ENCODE assay signal across 9 mouse cellular contexts in genomic region chr7:130267099-130267498, GRCm38 (mm10).
A peak's percentile ranks its signal among the peaks of the same experiment; 100 is the strongest.
DNase-seq lines count a peak whose midpoint lies in the region; ATAC-seq and TF ChIP-seq lines count a peak whose summit lies in the region.
"Had no signal": no experiment of that assay in that cellular context is flagged by ENCODE, and none has a peak within 500 bp of the region (broad histone marks: within the 10 kb centered on the region; RNA-seq: fewer than 3 reads in every experiment).

No protein-coding gene starts in this region.

- TF ChIP-seq CTCF in heart, adult 2 months (IDR thresholded peaks at IDR 0.05) = peak; percentile 59
- peak; percentile 81 for TF ChIP-seq CTCF in lung, postnatal 0 days (IDR thresholded peaks at IDR 0.05)
- peak; percentile 29; the same call in 1 of the 2 replicates for TF ChIP-seq CTCF in cortical plate, adult 2 months (IDR thresholded peaks at IDR 0.05; ENCODE audit: extremely low read depth, insufficient read depth, low read length)

- intact Hi-C loops in heart, adult 2 months (cut with DNase I) = no loop called here

- no peaks in the 10 kb centered on the region; the same call in 1 of the 2 replicates for H3K27me3 ChIP-seq in heart, adult 2 months (ENCODE audit: control insufficient read depth, insufficient read depth, low read length)
- H3K27me3 ChIP-seq in lung, postnatal 0 days (replicated peaks; ENCODE audit: insufficient read depth, low read length) = no peaks in the 10 kb centered on the region
- peaks cover 4% of the 10 kb centered on the region; the same call in 1 of the 2 replicates for H3K27me3 ChIP-seq in neural tube, embryonic 12.5 days (replicated peaks)
- H3K27me3 ChIP-seq: Patski had no signal

- H3K9ac ChIP-seq in heart, adult 2 months (ENCODE audit: low read depth, low read length) = no peak overlapping the region
- H3K9ac ChIP-seq in lung, postnatal 0 days (replicated peaks; ENCODE audit: low read depth) = no peak overlapping the region
- no peak overlapping the region for H3K9ac ChIP-seq in neural tube, embryonic 12.5 days

- H3K4me2 ChIP-seq in lung, postnatal 0 days (replicated peaks; ENCODE audit: low read depth, low read length) = no peak overlapping the region
- peak overlapping the region; percentile 88; the same call in 1 of the 2 replicates for H3K4me2 ChIP-seq in neural tube, embryonic 12.5 days (replicated peaks)

- DNase-seq in heart, adult 2 months = no peak
- DNase-seq in heart, adult 11 months = no peak
- peak; percentile 59 for DNase-seq in lung, postnatal 0 days (ENCODE audit: low spot score)
- no peak for DNase-seq in lung, postnatal 4 days
- no peak for DNase-seq in adrenal gland, postnatal 10 days
- no peak for DNase-seq in right cerebral cortex, adult 18-20 months

- H3K27ac ChIP-seq in heart, adult 2 months = no peak overlapping the region
- no peak overlapping the region for H3K27ac ChIP-seq in lung, postnatal 0 days (ENCODE audit: low read length)
- no peak overlapping the region for H3K27ac ChIP-seq in cortical plate, adult 2 months (ENCODE audit: insufficient read depth, low read length)
- H3K27ac ChIP-seq in neural tube, embryonic 12.5 days = no peak overlapping the region

- H3K9me3 ChIP-seq in lung, postnatal 0 days (ENCODE audit: low read length) = no peaks in the 10 kb centered on the region
- no peaks in the 10 kb centered on the region for H3K9me3 ChIP-seq in neural tube, embryonic 12.5 days

- 36% methylated on average over 5 of the region's 5 CpGs for WGBS in heart, adult 2 months
- 43% methylated on average over 5 of the region's 5 CpGs for WGBS in lung, postnatal 0 days
- 32% methylated on average over 5 of the region's 5 CpGs for WGBS in neural tube, embryonic 12.5 days

- no peak for TF ChIP-seq EP300 in heart, adult 2 months (IDR thresholded peaks at IDR 0.05; ENCODE audit: insufficient read depth, low read depth, low read length)
- no peak for TF ChIP-seq EP300 in lung, postnatal 0 days (IDR thresholded peaks at IDR 0.05)

- TF ChIP-seq POLR2A in heart, adult 2 months (IDR thresholded peaks at IDR 0.05; ENCODE audit: insufficient read depth, low read depth, low read length) = no peak
- TF ChIP-seq POLR2A in cortical plate, adult 2 months (IDR thresholded peaks at IDR 0.05; ENCODE audit: extremely low read depth, insufficient read depth, low read length) = no peak

- H3K79me2 ChIP-seq in heart, adult 2 months (replicated peaks; ENCODE audit: control insufficient read depth, insufficient read depth, low read length) = no peaks in the 10 kb centered on the region

- H3K36me3 ChIP-seq in heart, adult 2 months (ENCODE audit: control insufficient read depth, insufficient read depth, low read length) = no peaks in the 10 kb centered on the region
- no peaks in the 10 kb centered on the region for H3K36me3 ChIP-seq in lung, postnatal 0 days (ENCODE audit: insufficient read depth, low read length)
- H3K36me3 ChIP-seq in neural tube, embryonic 12.5 days = no peaks in the 10 kb centered on the region

- H3K4me3 ChIP-seq in heart, adult 2 months = no peak overlapping the region
- H3K4me3 ChIP-seq in lung, postnatal 0 days (ENCODE audit: low read depth, low read length) = no peak overlapping the region
- no peak overlapping the region for H3K4me3 ChIP-seq in cortical plate, adult 2 months (ENCODE audit: insufficient read depth, low read length)
- H3K4me3 ChIP-seq in neural tube, embryonic 12.5 days = no peak overlapping the region

- no peak for ATAC-seq in lung, postnatal 0 days
- no peak for ATAC-seq in neural tube, embryonic 12.5 days (ENCODE audit: low FRiP score, low read depth)
- ATAC-seq: Patski had no signal

- H3K4me1 ChIP-seq in heart, adult 2 months (ENCODE audit: control insufficient read depth, insufficient read depth, low read length) = no peaks in the 10 kb centered on the region
- peaks cover 5% of the 10 kb centered on the region; the same call in 1 of the 2 replicates for H3K4me1 ChIP-seq in lung, postnatal 0 days (ENCODE audit: insufficient read depth, low read depth, low read length)
- no peaks in the 10 kb centered on the region for H3K4me1 ChIP-seq in cortical plate, adult 2 months (ENCODE audit: control insufficient read depth, insufficient read depth, low read length)
- H3K4me1 ChIP-seq in neural tube, embryonic 12.5 days = peaks cover 35% of the 10 kb centered on the region

Comparison
In these comparisons a context has a peak if more than half of its experiments do, and no peak if none do; other contexts are left out.
1. CTCF ChIP-seq: peak in every context shown above with its lines; median percentile 81 in lung, postnatal 0 days; 59 in heart, adult 2 months; 29 in cortical plate, adult 2 months.